Mouse (Mus musculus): ENCODE measurements around the gene Lrig1. TPM values are rescaled to one million over a fixed set of nuclear protein-coding genes. Genes with fewer than 3 reads are reported as not detected.

The Lrig1 gene
- polyA plus RNA-seq, 1 experiment from 2014 or later: 28.9 TPM

DNA sequence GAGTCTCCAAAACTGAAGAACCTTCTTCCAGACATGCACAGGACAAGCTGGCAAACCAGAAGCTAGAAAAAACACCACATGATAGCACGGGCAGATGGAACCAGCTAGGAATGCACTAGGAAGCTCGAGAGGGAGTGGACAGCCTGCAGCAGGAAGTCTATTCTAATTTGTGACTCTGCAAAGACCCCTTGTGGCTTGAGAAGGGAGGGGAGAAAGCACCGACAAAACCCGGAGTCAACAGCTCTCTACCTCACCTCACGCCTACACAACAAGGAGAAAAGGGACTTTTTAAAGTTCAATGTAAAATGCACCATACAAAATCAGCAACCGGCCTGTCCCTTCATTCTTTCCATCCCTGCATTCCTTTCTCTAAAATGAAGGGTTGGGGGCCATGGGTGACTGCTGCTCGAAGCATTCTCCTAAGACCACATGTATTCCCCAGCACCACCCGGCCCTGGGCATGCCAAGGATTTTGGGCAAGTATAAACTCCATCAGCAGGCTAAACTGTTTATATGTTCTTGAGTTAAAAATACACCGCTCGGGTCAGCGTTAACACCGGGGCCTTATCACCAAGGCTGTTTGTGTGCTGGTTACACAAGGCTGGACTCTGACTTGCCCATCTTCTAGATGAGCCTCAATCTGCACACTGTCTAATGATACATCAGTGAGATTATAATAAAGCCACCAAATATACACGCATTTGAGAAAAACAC, 15.0 kb downstream of the Lrig1 start:
- no peak for ATAC-seq (ENCODE audit: insufficient number of reproducible peaks, low FRiP score, low TSS enrichment, low read depth)
- Histone ChIP-seq H3K36me3 (no peaks in the 10 kb centered on the region), H3K27ac (replicated peaks) (peak overlapping the region; percentile 9; the same call in 1 of the 2 replicates), H3K4me2 (replicated peaks) (peak overlapping the region; percentile 9), H3K9me3 (replicated peaks) (no peaks in the 10 kb centered on the region), H3K9ac (no peak overlapping the region), H3K4me1 (peaks cover 82% of the 10 kb centered on the region), H3K27me3 (no peaks in the 10 kb centered on the region), H3K4me3 (replicated peaks) (no peak overlapping the region)
- 32% methylated on average over 13 of the region's 13 CpGs for WGBS

DNA sequence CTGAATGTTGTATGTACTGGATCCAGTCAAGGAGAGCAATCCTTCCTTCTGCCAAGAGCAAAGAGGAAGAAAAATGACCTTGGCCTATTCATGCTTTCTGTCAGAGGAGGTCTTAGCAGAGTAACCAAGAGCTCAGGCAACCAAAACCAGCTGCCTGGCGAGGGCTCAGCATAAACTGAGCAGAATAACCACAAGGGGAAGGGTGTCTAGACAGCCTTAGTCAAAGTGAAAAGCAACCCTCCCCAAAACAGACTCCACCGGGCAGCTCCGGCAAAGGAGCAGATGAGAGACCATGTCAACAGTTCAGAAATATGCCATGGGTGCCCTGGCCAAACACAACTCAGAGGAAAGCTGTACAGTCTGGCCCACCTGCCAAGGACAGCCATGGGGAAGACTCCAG, 16.3 kb downstream of the Lrig1 start:
- WGBS: 45% methylated on average over 3 of the region's 3 CpGs
- Histone ChIP-seq H3K36me3 (no peaks in the 10 kb centered on the region), H3K9me3 (replicated peaks) (no peaks in the 10 kb centered on the region), H3K4me1 (peaks cover 72% of the 10 kb centered on the region), H3K4me3 (replicated peaks) (no peak overlapping the region), H3K27ac (replicated peaks) (0 out of 2 replicates have a peak overlapping the region, but pooled peaks have one; percentile 5), H3K4me2 (replicated peaks) (no peak overlapping the region), H3K27me3 (no peaks in the 10 kb centered on the region), H3K9ac (no peak overlapping the region)
- ATAC-seq (ENCODE audit: insufficient number of reproducible peaks, low FRiP score, low TSS enrichment, low read depth): no peak

DNA sequence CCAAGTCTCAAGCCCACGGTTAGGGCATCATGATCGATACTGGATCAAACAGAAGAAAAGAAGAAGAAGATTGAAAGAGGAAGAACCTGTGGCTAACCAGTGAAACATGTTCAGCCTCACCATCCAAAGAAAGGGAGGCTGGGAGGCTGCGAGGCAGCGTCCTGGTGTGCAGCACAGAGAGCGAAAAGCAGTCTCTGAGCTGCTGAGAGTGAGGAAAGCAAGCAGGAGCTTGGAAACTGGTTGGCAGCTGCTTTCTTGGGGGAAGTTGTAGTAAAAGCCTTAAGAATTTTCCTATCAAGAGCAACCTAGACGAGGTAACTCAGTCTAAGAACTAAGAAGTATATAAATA, 17.7 kb downstream of the Lrig1 start:
- H3K4me2 ChIP-seq (replicated peaks): peak overlapping the region; percentile 8; the same call in 1 of the 2 replicates
- peaks cover 74% of the 10 kb centered on the region for H3K4me1 ChIP-seq
- no peak for ATAC-seq (ENCODE audit: insufficient number of reproducible peaks, low FRiP score, low TSS enrichment, low read depth)
- H3K27ac ChIP-seq (replicated peaks): peak overlapping the region; percentile 67
- H3K9ac ChIP-seq: no peak overlapping the region
- no peaks in the 10 kb centered on the region for H3K36me3 ChIP-seq
- no peaks in the 10 kb centered on the region for H3K9me3 ChIP-seq (replicated peaks)
- 38% methylated on average over 6 of the region's 6 CpGs for WGBS
- H3K4me3 ChIP-seq (replicated peaks): no peak overlapping the region
- H3K27me3 ChIP-seq: no peaks in the 10 kb centered on the region

DNA sequence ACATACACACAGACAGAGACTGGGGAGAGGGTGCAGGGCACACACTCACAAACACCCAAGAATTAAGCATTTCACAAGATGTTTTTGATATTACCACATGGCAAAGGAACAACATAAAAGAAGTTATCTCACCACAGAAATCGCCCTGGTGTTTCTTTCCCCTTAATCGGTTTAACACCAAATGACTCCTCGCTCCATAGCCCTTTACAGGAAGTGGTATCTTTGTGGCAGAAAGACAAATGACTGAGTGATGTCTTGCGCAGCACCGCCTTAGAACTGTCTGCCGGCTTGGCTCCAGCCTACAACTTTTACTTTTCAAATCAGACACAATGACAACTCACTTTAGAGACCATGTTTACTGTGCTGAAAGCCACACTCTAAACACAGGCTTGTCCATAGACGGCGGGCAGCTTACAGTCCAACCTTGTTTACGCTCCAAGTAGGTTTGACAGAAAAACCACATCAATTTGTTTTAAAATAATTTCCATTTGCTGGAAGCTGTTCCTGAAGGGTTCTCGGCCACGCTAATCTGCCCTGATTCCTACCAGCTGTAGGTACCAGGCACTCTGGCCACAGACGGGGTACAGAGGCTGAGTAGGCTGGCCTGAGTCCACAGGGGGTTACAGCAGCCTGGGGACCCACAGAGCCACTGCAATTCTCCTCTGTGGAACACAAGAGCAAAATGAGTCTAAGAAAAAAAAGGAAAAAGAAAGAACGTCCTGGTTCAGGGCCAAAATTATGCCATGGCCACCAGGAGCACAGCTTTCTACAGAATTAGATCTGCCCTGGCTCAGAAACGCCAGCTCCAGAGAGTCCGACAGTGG, 18.3 kb downstream of the Lrig1 start:
- 24% methylated on average over 15 of the region's 15 CpGs for WGBS
- H3K4me2 ChIP-seq (replicated peaks): peak overlapping the region; percentile 8
- 0 out of 2 replicates have a peak, but pooled peaks have one; percentile 26 for ATAC-seq (ENCODE audit: insufficient number of reproducible peaks, low FRiP score, low TSS enrichment, low read depth)

DNA sequence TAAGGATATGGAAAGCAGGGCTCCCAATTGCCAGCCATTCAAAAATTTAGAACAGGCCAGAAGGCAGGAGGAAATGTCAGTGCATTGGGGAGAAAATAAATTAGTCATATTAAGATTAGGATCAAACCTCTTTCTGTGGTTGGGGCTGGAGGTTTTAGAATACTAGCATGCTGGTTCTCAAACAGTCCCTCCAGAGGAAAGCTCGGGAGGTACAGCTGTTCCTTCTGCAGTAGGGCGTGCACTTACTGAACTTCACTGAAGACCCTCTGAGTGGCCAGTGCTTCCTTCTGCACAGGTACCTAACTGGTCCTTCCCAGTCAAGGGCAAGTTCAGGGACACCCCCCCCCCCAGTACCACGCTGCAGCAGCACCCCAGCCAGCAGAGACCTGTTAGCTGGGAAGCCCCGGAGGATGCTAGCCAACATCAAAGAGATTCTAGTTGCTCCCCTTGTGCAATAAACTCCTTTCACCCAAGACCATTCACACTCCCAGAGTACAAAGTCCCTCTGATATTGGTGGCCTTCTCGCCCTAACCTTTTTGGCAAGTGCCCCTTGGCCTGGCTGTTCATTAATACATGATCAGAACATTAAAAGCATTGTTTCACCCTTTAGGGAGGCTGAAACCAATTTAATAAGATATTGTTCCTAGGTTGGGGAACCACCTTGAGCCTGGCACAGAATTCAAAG, 19.1 kb downstream of the Lrig1 start:
- Histone ChIP-seq H3K9ac (no peak overlapping the region), H3K27me3 (no peaks in the 10 kb centered on the region), H3K4me1 (peaks cover 75% of the 10 kb centered on the region), H3K27ac (replicated peaks) (0 out of 2 replicates have a peak overlapping the region, but pooled peaks have one; percentile 67), H3K36me3 (no peaks in the 10 kb centered on the region), H3K9me3 (replicated peaks) (no peaks in the 10 kb centered on the region), H3K4me2 (replicated peaks) (no peak overlapping the region), H3K4me3 (replicated peaks) (no peak overlapping the region)
- no peak for ATAC-seq (ENCODE audit: insufficient number of reproducible peaks, low FRiP score, low TSS enrichment, low read depth)
- WGBS: 45% methylated on average over 5 of the region's 5 CpGs

More for the DNA sequence above, 18.3 kb downstream of the Lrig1 start:
- Histone ChIP-seq H3K36me3 (no peaks in the 10 kb centered on the region), H3K9ac (no peak overlapping the region), H3K27me3 (no peaks in the 10 kb centered on the region), H3K27ac (replicated peaks) (peak overlapping the region; percentile 67), H3K4me1 (peaks cover 74% of the 10 kb centered on the region), H3K9me3 (replicated peaks) (no peaks in the 10 kb centered on the region), H3K4me3 (replicated peaks) (no peak overlapping the region)

DNA sequence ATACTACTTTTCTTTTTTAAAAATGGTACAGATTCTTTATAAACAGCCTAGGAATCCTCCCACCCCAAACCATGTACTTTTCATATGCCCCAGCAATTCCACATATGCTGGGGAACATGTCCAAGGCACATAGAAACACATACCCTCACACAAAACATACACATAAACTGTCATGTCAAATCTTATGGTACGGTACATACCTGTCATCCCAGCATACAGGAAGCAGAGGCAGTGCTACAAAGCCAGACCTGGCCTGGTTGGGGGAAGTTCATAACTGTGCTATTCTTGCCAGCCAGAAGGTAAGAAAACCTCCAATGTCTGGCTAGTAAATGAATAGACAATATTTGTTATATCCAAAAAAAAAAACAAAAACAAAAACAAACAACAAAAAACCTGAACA, 20.7 kb downstream of the Lrig1 start:
- Histone ChIP-seq H3K4me3 (replicated peaks) (no peak overlapping the region), H3K27ac (replicated peaks) (no peak overlapping the region), H3K27me3 (no peaks in the 10 kb centered on the region; the same call in 1 of the 2 replicates), H3K4me1 (peaks cover 61% of the 10 kb centered on the region), H3K9me3 (replicated peaks) (no peaks in the 10 kb centered on the region), H3K9ac (no peak overlapping the region), H3K36me3 (no peaks in the 10 kb centered on the region), H3K4me2 (replicated peaks) (no peak overlapping the region)
- 75% methylated on average over 1 of the region's 1 CpGs for WGBS
- ATAC-seq (ENCODE audit: insufficient number of reproducible peaks, low FRiP score, low TSS enrichment, low read depth): no peak

DNA sequence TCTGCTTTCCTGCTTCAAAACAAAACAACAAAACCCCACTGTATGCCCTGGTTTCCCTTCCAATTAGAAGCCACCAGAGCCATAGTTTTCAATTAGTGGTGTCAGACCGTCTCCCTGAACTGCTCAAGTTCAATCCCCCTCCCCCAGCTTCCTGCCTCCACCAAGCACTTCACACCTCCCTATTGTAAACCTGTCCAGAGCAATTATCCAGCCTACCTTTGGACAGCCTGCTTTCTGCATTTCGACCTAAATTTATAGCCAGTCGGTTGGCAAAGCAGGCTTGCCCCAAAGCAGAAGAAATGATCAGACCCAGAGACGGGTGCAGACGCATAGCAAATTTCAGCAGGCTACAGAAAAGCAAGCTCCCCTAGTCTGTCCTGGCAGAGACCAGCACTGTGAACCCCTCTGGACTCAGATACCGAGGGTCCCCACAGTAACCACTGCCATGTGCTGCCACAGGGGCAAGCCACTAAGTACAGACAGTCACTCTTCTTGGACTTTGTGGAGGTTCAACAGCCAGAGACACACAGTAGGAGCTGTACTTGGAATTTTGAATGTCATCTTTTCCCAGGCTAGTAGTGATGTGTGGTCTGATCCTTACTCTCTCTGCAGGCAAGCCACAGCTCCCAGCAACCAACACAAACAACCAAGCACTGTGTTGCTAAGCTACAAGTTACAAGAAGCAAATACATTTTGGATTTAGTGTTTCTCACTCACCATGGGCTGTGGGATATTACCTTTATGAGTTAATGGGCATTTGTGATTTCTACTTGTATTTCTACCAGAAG, 21.4 kb downstream of the Lrig1 start:
- ATAC-seq (ENCODE audit: insufficient number of reproducible peaks, low FRiP score, low TSS enrichment, low read depth): no peak
- 36% methylated on average over 6 of the region's 6 CpGs for WGBS
- Histone ChIP-seq H3K4me1 (peaks cover 61% of the 10 kb centered on the region), H3K4me2 (replicated peaks) (no peak overlapping the region), H3K9me3 (replicated peaks) (no peaks in the 10 kb centered on the region), H3K27ac (replicated peaks) (no peak overlapping the region), H3K27me3 (no peaks in the 10 kb centered on the region; the same call in 1 of the 2 replicates), H3K9ac (no peak overlapping the region), H3K36me3 (no peaks in the 10 kb centered on the region), H3K4me3 (replicated peaks) (no peak overlapping the region)

DNA sequence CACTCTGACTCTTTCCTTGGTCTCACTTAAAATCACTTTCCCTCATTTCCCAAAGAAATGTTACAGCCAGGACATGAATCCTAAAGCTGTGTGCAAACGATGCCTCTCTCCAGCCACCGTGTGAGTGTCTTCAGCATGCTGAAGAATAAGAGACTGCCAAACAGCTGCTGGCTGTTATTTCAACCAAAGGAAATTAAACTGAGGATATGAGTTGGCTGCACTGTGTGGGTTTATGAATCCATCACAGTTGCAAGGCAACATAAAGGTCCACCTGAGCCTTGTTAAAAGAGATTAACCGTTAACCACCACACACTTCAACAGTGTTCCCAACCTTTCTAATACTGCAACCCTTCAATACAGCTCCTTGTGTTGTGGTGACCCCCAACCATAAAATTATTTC, 22.5 kb downstream of the Lrig1 start:
- peak overlapping the region; percentile 36; the same call in 1 of the 2 replicates for H3K27ac ChIP-seq (replicated peaks)
- no peak overlapping the region for H3K4me2 ChIP-seq (replicated peaks)
- no peak for ATAC-seq (ENCODE audit: insufficient number of reproducible peaks, low FRiP score, low TSS enrichment, low read depth)
- no peak overlapping the region for H3K9ac ChIP-seq
- H3K36me3 ChIP-seq: no peaks in the 10 kb centered on the region
- H3K9me3 ChIP-seq (replicated peaks): no peaks in the 10 kb centered on the region
- WGBS: 35% methylated on average over 3 of the region's 3 CpGs
- H3K4me3 ChIP-seq (replicated peaks): no peak overlapping the region
- no peaks in the 10 kb centered on the region; the same call in 1 of the 2 replicates for H3K27me3 ChIP-seq
- peaks cover 56% of the 10 kb centered on the region for H3K4me1 ChIP-seq

DNA sequence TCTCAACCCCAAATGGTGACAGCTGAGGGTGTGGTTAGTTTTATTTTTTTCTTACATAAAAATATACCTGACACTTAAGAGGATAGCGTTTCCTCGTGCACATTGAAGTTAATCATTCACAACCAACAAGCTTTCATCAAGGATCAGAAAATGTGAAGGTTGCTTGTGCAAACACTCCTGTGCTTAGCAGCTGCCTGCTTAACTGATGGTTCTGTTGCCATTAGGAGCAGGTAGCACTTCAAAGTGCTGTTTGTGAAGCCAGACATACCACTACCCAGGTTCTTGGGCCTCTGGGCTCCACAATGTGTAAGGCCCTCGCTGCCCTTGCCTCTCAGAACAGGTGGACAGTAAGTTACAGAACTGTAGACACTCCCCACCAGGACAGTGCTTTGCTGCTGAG, 23.1 kb downstream of the Lrig1 start:
- Histone ChIP-seq H3K27ac (replicated peaks) (peak overlapping the region; percentile 58; the same call in 1 of the 2 replicates), H3K9me3 (replicated peaks) (no peaks in the 10 kb centered on the region), H3K4me2 (replicated peaks) (peak overlapping the region; percentile 8; the same call in 1 of the 2 replicates), H3K4me1 (peaks cover 51% of the 10 kb centered on the region), H3K36me3 (no peaks in the 10 kb centered on the region), H3K27me3 (no peaks in the 10 kb centered on the region; the same call in 1 of the 2 replicates), H3K4me3 (replicated peaks) (no peak overlapping the region), H3K9ac (no peak overlapping the region)
- WGBS: 58% methylated on average over 3 of the region's 3 CpGs
- ATAC-seq (ENCODE audit: insufficient number of reproducible peaks, low FRiP score, low TSS enrichment, low read depth): no peak

DNA sequence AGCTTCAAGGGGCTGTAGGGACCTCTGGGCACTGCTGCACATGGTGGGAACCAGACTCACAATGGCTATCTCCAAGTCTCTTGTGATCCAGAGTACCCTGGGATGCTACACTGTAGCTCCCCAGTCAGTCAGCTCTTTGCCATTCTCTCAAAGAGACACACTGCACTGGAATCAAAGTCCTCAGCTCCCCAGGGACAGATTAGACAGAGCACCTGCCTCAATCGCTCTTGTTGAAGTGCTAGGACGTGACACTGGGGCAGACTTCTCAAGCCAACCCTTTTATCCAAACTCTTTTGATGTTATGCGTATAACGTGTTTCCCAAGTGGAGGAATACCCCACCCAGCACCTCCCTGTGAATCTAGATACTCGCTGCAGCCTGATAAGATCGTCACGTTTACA, 23.7 kb downstream of the Lrig1 start:
- no peaks in the 10 kb centered on the region for H3K9me3 ChIP-seq (replicated peaks)
- H3K27me3 ChIP-seq: no peaks in the 10 kb centered on the region; the same call in 1 of the 2 replicates
- H3K36me3 ChIP-seq: no peaks in the 10 kb centered on the region
- WGBS: 50% methylated on average over 7 of the region's 7 CpGs
- no peak for ATAC-seq (ENCODE audit: insufficient number of reproducible peaks, low FRiP score, low TSS enrichment, low read depth)
- no peak overlapping the region for H3K9ac ChIP-seq
- H3K4me3 ChIP-seq (replicated peaks): no peak overlapping the region
- peaks cover 47% of the 10 kb centered on the region for H3K4me1 ChIP-seq
- no peak overlapping the region; the same call in 1 of the 2 replicates for H3K27ac ChIP-seq (replicated peaks)
- 0 out of 2 replicates have a peak overlapping the region, but pooled peaks have one; percentile 8 for H3K4me2 ChIP-seq (replicated peaks)

All from embryonic facial prominence, embryonic 15.5 days (tissue).